Mouse (Mus musculus): ENCODE data around the gene Nav3. TPM values are rescaled to one million over a fixed set of nuclear protein-coding genes. Genes with fewer than 3 reads are reported as not detected.

Gene Nav3
- polyA plus RNA-seq, 1 experiment, result not detected

- no peak overlapping the region for H3K4me3 ChIP-seq (ENCODE audit: insufficient read depth, low read length)
- no peak overlapping the region for H3K27ac ChIP-seq (ENCODE audit: insufficient read depth, low read depth, low read length)
- TF ChIP-seq POLR2A (IDR thresholded peaks at IDR 0.05; ENCODE audit: borderline replicate concordance, low read depth, low read length), result no peak
- TF ChIP-seq CTCF (IDR thresholded peaks at IDR 0.05; ENCODE audit: low read depth, low read length), result no peak
- no peaks in the 10 kb centered on the region for H3K4me1 ChIP-seq (ENCODE audit: control insufficient read depth, insufficient read depth, low read length)
Measured at GRCm38 (mm10) chr10:109764412-109765101, 691.4 kb downstream of the Nav3 start.

- no peaks in the 10 kb centered on the region for H3K4me1 ChIP-seq (ENCODE audit: control insufficient read depth, insufficient read depth, low read length)
- no peak overlapping the region for H3K4me3 ChIP-seq (ENCODE audit: insufficient read depth, low read length)
- TF ChIP-seq CTCF (IDR thresholded peaks at IDR 0.05; ENCODE audit: low read depth, low read length) (no peak), POLR2A (IDR thresholded peaks at IDR 0.05; ENCODE audit: borderline replicate concordance, low read depth, low read length) (no peak)
- H3K27ac ChIP-seq (ENCODE audit: insufficient read depth, low read depth, low read length), result no peak overlapping the region
Measured at GRCm38 (mm10) chr10:109758921-109759600, 696.9 kb downstream of the Nav3 start.

GRCm38 (mm10) chr10:109746901-109747300 lies 709.1 kb downstream of the Nav3 start:
- Histone ChIP-seq H3K4me3 (ENCODE audit: insufficient read depth, low read length) (no peak overlapping the region), H3K27ac (ENCODE audit: insufficient read depth, low read depth, low read length) (no peak overlapping the region), H3K4me1 (ENCODE audit: control insufficient read depth, insufficient read depth, low read length) (no peaks in the 10 kb centered on the region)
- no peak for TF ChIP-seq POLR2A (IDR thresholded peaks at IDR 0.05; ENCODE audit: borderline replicate concordance, low read depth, low read length)
- TF ChIP-seq CTCF (IDR thresholded peaks at IDR 0.05; ENCODE audit: low read depth, low read length), result no peak

- Histone ChIP-seq H3K4me3 (ENCODE audit: insufficient read depth, low read length) (no peak overlapping the region), H3K4me1 (ENCODE audit: control insufficient read depth, insufficient read depth, low read length) (no peaks in the 10 kb centered on the region), H3K27ac (ENCODE audit: insufficient read depth, low read depth, low read length) (no peak overlapping the region)
- no peak for TF ChIP-seq POLR2A (IDR thresholded peaks at IDR 0.05; ENCODE audit: borderline replicate concordance, low read depth, low read length)
- TF ChIP-seq CTCF (IDR thresholded peaks at IDR 0.05; ENCODE audit: low read depth, low read length), result no peak
Measured at GRCm38 (mm10) chr10:109741664-109742063, 714.3 kb downstream of the Nav3 start.

- no peak overlapping the region for H3K4me3 ChIP-seq (ENCODE audit: insufficient read depth, low read length)
- TF ChIP-seq CTCF (IDR thresholded peaks at IDR 0.05; ENCODE audit: low read depth, low read length) (no peak), POLR2A (IDR thresholded peaks at IDR 0.05; ENCODE audit: borderline replicate concordance, low read depth, low read length) (no peak)
- H3K4me1 ChIP-seq (ENCODE audit: control insufficient read depth, insufficient read depth, low read length), result no peaks in the 10 kb centered on the region
- no peak overlapping the region for H3K27ac ChIP-seq (ENCODE audit: insufficient read depth, low read depth, low read length)
Measured at GRCm38 (mm10) chr10:109740326-109740725, 715.7 kb downstream of the Nav3 start.

GRCm38 (mm10) chr10:109723646-109724045 lies 732.4 kb downstream of the Nav3 start:
- Histone ChIP-seq H3K4me1 (ENCODE audit: control insufficient read depth, insufficient read depth, low read length) (no peaks in the 10 kb centered on the region), H3K4me3 (ENCODE audit: insufficient read depth, low read length) (no peak overlapping the region), H3K27ac (ENCODE audit: insufficient read depth, low read depth, low read length) (no peak overlapping the region)
- TF ChIP-seq POLR2A (IDR thresholded peaks at IDR 0.05; ENCODE audit: borderline replicate concordance, low read depth, low read length), result no peak
- TF ChIP-seq CTCF (IDR thresholded peaks at IDR 0.05; ENCODE audit: low read depth, low read length), result no peak

- no peak overlapping the region for H3K27ac ChIP-seq (ENCODE audit: insufficient read depth, low read depth, low read length)
- no peak overlapping the region for H3K4me3 ChIP-seq (ENCODE audit: insufficient read depth, low read length)
- H3K4me1 ChIP-seq (ENCODE audit: control insufficient read depth, insufficient read depth, low read length), result no peaks in the 10 kb centered on the region
- TF ChIP-seq CTCF (IDR thresholded peaks at IDR 0.05; ENCODE audit: low read depth, low read length) (no peak), POLR2A (IDR thresholded peaks at IDR 0.05; ENCODE audit: borderline replicate concordance, low read depth, low read length) (no peak)
Measured at GRCm38 (mm10) chr10:109718808-109719207, 737.2 kb downstream of the Nav3 start.

- H3K27ac ChIP-seq (ENCODE audit: insufficient read depth, low read depth, low read length), result no peak overlapping the region
- TF ChIP-seq POLR2A (IDR thresholded peaks at IDR 0.05; ENCODE audit: borderline replicate concordance, low read depth, low read length) (no peak), CTCF (IDR thresholded peaks at IDR 0.05; ENCODE audit: low read depth, low read length) (no peak)
- H3K4me1 ChIP-seq (ENCODE audit: control insufficient read depth, insufficient read depth, low read length), result no peaks in the 10 kb centered on the region
- no peak overlapping the region for H3K4me3 ChIP-seq (ENCODE audit: insufficient read depth, low read length)
Measured at GRCm38 (mm10) chr10:109718390-109718789, 737.6 kb downstream of the Nav3 start.

- TF ChIP-seq CTCF (IDR thresholded peaks at IDR 0.05; ENCODE audit: low read depth, low read length) (no peak), POLR2A (IDR thresholded peaks at IDR 0.05; ENCODE audit: borderline replicate concordance, low read depth, low read length) (no peak)
- no peaks in the 10 kb centered on the region for H3K4me1 ChIP-seq (ENCODE audit: control insufficient read depth, insufficient read depth, low read length)
- no peak overlapping the region for H3K4me3 ChIP-seq (ENCODE audit: insufficient read depth, low read length)
- H3K27ac ChIP-seq (ENCODE audit: insufficient read depth, low read depth, low read length), result no peak overlapping the region
Measured at GRCm38 (mm10) chr10:109713001-109713400, 743.0 kb downstream of the Nav3 start.

GRCm38 (mm10) chr10:109699771-109700335 lies 756.2 kb downstream of the Nav3 start:
- no peak overlapping the region for H3K27ac ChIP-seq (ENCODE audit: insufficient read depth, low read depth, low read length)
- H3K4me1 ChIP-seq (ENCODE audit: control insufficient read depth, insufficient read depth, low read length), result no peaks in the 10 kb centered on the region
- H3K4me3 ChIP-seq (ENCODE audit: insufficient read depth, low read length), result no peak overlapping the region
- TF ChIP-seq CTCF (IDR thresholded peaks at IDR 0.05; ENCODE audit: low read depth, low read length) (no peak), POLR2A (IDR thresholded peaks at IDR 0.05; ENCODE audit: borderline replicate concordance, low read depth, low read length) (no peak)
